Mouse (Mus musculus) MN1 (cell line): ENCODE measurements around the gene Lrfn1.

Experiments
- DNase-seq: peaks from one replicate; pipeline ENCODE4 v3.0.0-alpha.2; 2016; ENCODE audit warnings: low spot score

The Lrfn1 gene

GRCm38 (mm10) chr7:28511441-28511840, 59.7 kb downstream of the Lrfn1 start:
- no peak for DNase-seq
